Mouse (Mus musculus): ENCODE measurements around the gene Cldn6. TPM values are rescaled to one million over a fixed set of nuclear protein-coding genes. Genes with fewer than 3 reads are reported as not detected.

The Cldn6 gene
- total RNA-seq, 1 experiment from 2014 or later = 0.30 TPM

DNA sequence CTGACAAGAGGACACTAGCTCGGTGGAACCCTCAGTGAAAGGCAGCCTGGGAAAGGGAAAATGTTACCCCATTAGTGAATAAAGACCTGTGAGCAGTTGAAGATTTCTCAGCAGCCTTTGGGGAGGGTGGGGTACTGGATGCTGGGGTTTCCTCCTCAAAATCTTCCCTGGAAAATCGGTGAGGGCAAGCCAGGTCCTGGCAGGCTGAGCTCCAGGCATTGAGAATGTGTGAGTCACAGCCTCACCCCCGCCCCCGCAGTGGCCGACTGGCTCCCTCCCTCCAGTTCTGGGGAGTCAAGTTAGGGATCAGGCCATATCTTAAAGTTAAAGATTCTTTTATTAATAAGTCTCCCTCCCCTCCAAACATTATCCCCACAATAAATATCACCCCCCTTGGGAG, 3.9 kb upstream of the Cldn6 start:
- DNase-seq = peak; percentile 87

DNA sequence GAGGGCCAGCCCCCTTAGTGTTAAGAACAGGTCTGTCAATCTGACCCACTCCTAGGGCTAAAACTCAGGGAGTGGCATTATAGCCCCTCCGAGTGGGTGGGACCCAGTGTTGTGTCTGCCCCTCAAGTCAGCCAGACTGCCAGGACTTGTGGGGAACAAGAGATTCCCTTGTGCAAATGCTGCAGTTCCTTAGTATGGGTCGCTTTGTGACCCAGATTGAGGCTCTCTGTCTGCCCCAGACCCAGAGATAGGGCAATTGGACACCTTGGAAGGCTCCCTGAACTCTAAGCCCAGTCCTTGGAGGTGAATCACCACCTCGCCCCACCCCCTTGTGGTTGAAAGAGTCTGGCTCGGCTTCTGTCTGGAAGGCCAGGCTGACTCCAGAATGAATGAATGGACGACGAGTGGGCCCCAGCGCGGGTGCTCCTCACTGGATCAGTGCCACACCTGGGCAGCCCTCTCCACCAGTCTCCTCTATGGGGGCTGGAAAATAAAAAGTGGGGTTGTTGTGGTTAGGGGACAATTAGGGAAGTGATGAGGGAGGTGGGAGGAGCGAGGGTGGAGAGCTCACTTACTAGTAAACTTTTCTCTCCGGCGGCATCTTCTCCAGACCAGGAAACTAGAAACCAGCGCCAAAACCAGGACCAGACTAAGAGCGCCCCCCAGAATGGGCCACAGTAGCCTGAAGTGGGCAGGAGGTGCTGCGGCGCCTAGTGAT, 3.3 kb upstream of the Cldn6 start:
- DNase-seq = peak; percentile 89

GRCm38 (mm10) chr17:23676473-23677031, 2.5 kb upstream of the Cldn6 start:
- DNase-seq = peak; percentile 90

DNA sequence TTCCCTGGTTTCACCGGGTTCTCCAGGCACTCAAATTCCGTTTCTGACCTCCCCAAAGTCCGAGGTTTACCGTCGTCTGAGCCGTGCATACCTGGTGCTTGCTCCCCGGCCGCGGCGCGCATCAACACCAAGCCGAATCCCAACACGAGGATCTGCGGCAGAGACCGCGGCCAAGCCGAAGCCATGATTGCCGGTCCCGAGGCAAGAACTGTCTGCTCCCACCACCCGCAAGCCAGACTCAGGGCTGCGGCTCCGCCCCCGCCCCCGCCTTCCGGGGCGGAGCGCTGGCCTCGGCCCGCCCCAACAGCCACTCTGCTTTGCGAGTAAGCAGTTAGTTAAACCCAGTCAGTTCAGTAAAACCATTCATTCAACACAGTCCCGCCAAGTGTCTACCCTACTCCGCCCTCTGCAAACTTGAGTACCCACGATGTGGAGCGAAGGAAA, 1.8 kb upstream of the Cldn6 start, which contains the start of gene Tnfrsf12a:
TSS of gene Tnfrsf12a (minus strand) at position 233 of the 444 bp plus-strand sequence.
- DNase-seq = peak; percentile 92

GRCm38 (mm10) chr17:23680336-23680735, 1.3 kb downstream of the Cldn6 start:
- no peak for DNase-seq

GRCm38 (mm10) chr17:23681086-23681485, 2.0 kb downstream of the Cldn6 start:
- peak; percentile 70 for DNase-seq

DNA sequence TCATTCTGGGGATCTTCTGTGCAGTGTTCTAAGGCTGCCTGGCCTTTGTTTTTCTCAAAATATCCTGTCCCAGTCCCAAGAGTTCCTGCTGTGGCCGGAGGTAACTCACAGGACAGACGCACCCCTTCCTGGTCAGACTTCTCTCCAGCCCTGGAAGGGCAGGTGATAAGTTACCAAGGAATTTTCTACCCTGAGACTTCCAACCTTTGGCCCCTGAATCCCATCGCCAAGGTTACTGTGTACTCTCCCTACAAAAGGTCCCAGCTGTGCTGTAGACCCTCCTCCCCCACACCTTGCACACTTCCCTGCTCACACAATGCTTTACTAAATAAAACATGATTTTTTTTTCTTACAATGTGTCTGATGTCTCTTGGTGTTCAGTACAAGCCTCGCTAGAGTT, 3.0 kb downstream of the Cldn6 start:
- DNase-seq = no peak

DNA sequence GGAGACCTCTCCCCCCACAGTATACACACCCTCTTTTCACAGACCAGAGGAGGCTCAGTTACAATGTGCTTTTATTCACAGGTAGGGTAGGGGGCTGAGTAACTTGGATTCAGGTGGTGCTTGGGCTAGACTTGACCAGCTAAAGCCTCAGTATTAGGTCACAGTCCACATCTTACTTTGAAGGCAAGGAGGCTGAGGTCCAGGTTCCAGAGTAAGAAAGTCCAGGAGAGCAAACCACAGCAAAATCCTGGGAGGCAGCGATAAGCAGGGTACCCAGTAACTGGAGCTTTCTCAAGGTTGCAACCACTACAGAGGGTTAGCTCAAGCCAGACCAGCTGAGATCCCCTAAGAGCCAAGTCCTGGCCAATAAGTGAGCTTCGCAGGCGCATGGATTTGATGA, 3.5 kb downstream of the Cldn6 start:
- DNase-seq = no peak

GRCm38 (mm10) chr17:23683226-23683625, 4.2 kb downstream of the Cldn6 start:
- no peak for DNase-seq

GRCm38 (mm10) chr17:23683856-23684672, 5.0 kb downstream of the Cldn6 start, which contains the start of gene Cldn9:
Cldn9 (minus strand) TSS chr17:23684026.
- no peak for DNase-seq

DNA sequence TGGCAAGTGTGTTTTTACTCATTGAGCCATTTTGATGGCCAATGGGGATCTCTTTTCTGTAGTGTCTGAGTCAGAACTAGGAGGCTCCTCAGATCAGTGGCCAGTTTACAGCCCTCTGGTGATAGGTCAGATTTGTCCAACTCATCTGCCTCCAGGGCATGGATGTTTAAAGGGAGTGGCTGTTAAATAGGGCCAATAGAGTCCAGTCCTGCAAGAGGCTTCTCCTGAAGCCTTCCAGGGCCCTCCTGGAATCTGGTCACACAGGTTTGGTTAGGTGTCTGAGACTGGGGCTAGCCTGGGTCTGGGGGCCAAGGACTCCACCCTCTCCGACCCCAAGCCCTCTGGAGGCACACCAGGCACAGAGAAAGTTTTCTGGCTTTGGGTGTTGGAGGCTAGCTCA, 15.4 kb downstream of the Cldn6 start:
- DNase-seq = no peak

- no peak for DNase-seq
Observed at GRCm38 (mm10) chr17:23695801-23696200, 16.8 kb downstream of the Cldn6 start.

GRCm38 (mm10) chr17:23699131-23700077, 20.4 kb downstream of the Cldn6 start:
- peak; percentile 60 for DNase-seq

- peak; percentile 96 for DNase-seq
Observed at GRCm38 (mm10) chr17:23700079-23700478, 21.0 kb downstream of the Cldn6 start.

GRCm38 (mm10) chr17:23703301-23703700, 24.3 kb downstream of the Cldn6 start:
- no peak for DNase-seq

DNA sequence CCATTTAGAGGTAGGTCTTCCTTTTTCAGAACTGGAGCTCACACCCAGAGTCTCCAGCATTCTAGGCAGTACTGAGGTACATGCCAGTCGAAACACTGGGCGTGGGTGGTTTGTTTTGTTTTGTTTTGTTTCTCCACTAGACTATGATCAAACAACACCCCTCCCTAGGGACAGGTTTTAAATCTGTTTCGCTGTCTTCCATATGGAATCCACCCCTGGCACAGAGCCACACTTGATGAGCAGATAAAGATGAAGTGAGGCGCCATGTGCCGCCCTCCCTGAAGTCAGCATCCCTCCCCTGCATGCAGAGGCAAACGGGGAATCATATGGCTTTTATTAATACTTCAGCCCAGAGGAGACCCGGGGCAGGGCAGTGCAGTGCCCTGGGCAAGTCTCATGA, 25.7 kb downstream of the Cldn6 start:
- no peak for DNase-seq

- DNase-seq = no peak
Observed at GRCm38 (mm10) chr17:23705525-23706104, 26.6 kb downstream of the Cldn6 start.

GRCm38 (mm10) chr17:23706212-23706611, 27.2 kb downstream of the Cldn6 start:
- DNase-seq = peak; percentile 89

DNA sequence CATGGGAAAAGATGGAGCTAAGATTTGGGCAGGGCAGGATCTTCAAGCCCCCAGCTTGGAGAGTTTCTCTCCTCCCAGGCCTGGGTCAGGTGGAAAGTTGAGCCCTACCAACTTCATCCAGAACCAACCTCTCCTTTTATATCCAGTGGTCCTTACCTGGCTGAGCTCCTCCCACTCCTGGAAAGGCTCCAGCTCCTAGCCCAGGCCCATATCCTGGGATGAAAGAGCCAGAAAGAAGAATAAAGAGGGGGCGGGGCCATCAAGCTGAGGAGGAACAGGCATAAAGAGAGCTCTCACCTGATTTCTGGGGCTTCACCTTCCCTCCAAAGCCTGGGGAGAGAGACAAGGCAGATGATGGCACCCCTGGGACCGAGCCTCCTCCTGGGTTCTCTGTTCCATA, 38.0 kb downstream of the Cldn6 start:
- DNase-seq = no peak

DNA sequence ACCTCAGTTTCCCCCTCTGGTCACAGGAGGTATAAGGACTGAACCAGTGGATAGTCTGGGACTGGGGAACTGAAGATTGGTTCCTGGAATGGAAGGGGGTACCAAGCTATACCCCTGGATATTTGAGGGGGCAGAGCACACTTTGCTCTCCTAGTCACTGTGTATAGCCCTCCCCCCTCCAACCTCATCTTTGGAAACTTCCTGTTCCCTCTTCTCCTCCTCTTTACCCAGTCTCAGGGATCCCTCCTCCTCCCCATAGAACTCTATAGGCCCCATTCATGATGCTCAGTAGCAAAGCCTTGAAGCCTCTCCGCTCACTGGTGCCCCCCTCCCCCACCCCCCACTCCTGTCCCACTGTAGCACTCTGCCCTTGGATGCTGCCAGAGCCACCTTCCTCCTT, 40.4 kb downstream of the Cldn6 start:
- DNase-seq = no peak

GRCm38 (mm10) chr17:23721886-23722285, 42.8 kb downstream of the Cldn6 start:
- DNase-seq = peak; percentile 48
